Mouse (Mus musculus) megakaryocyte-erythroid progenitor cell, adult 5 weeks (primary cell): ENCODE results near the gene Tex30. TPM values are rescaled to one million over a fixed set of nuclear protein-coding genes. Genes with fewer than 3 reads are reported as not detected.

Source experiments
- polyA plus RNA-seq: library from polyadenylated mRNA; stranded (reverse); fragments of >175 nt; gene quantifications from 2 replicates; pipeline ENCODE4 v1.2.3, GENCODE M21; 2012

Gene Tex30
- polyA plus RNA-seq, result 19.6 and 20.4 TPM in 2 replicates

GRCm38 (mm10) chr1:44102259-44102717, at the start of gene Tex30:
Gene Tex30 (minus strand): TSS chr1:44102441.

GRCm38 (mm10) chr1:44147563-44148381, 45.5 kb upstream of the Tex30 start, which contains the start of gene Ercc5:
Gene Ercc5 (plus strand): TSS chr1:44147744.

GRCm38 (mm10) chr1:44118239-44119054, 16.2 kb upstream of the Tex30 start, which contains the start of the genes Kdelc1 and Bivm:
Gene Kdelc1 (minus strand): TSS chr1:44118808.
Gene Bivm (plus strand): TSS chr1:44118957.

GRCm38 (mm10) chr1:44061836-44062235, 40.4 kb downstream of the Tex30 start, which contains the start of gene Gm8251:
Gene Gm8251 (minus strand): TSS chr1:44061936.

Other genes with a start within 250 kb of the Tex30 start
- 7.1 and 9.6 TPM in 2 replicates for gene Tpp2, start 168.8 kb downstream of the Tex30 start, polyA plus RNA-seq
- gene Mettl21c, start 82.4 kb downstream of the Tex30 start, polyA plus RNA-seq, result not detected in 2 replicates
- 0.04 TPM in 1 of 2 replicates, not detected in the other for gene Gm8251, start 40.5 kb downstream of the Tex30 start, polyA plus RNA-seq
- 7.6 and 8.2 TPM in 2 replicates for gene Kdelc1, start 16.4 kb upstream of the Tex30 start, polyA plus RNA-seq
- 1.1 and 2.4 TPM in 2 replicates for gene Bivm, start 16.5 kb upstream of the Tex30 start, polyA plus RNA-seq
- 1.7 and 2.1 TPM in 2 replicates for gene Ercc5, start 45.3 kb upstream of the Tex30 start, polyA plus RNA-seq
- gene Mettl21e, start 116.5 kb upstream of the Tex30 start, polyA plus RNA-seq, result 0.04 TPM in 1 of 2 replicates, not detected in the other